Mouse (Mus musculus) lung, postnatal 0 days (tissue): ENCODE results near the gene Osbpl10. TPM values are rescaled to one million over a fixed set of nuclear protein-coding genes. Genes with fewer than 3 reads are reported as not detected.

ENCODE experiments used
- ATAC-seq: fragments of 200-750 bp; cut with Nextera tagmentation; 2 replicates; pipeline ENCODE4 v1.8.0; 2017; ENCODE audit warnings: moderate library complexity
- DNase-seq: peaks from one replicate; pipeline ENCODE4 v3.0.0-alpha.2; 2016; ENCODE audit warnings: low spot score
- H3K27ac ChIP-seq: fragments of 300-500 bp; sonication (generic); 2 replicates; pipeline ENCODE4 v1.5.1; 2014; ENCODE audit warnings: antibody characterized with exemption, mild to moderate bottlenecking, low read length, mixed read lengths
- H3K27me3 ChIP-seq: fragments of 300-500 bp; sonication (generic); replicated peaks from 2 replicates; pipeline ENCODE4 v1.6.1; 2014; ENCODE audit warnings: low read length, mixed read lengths; ENCODE audit not compliant: insufficient read depth
- H3K36me3 ChIP-seq: fragments of 300-500 bp; sonication (generic); 2 replicates; pipeline ENCODE4 v1.6.1; 2014; ENCODE audit warnings: low read length, mixed read lengths; ENCODE audit not compliant: insufficient read depth
- H3K4me1 ChIP-seq: fragments of 300-500 bp; sonication (generic); 2 replicates; pipeline ENCODE4 v1.6.1; 2014; ENCODE audit warnings: antibody characterized with exemption, low read depth, low read length, mixed read lengths; ENCODE audit not compliant: insufficient read depth
- H3K4me2 ChIP-seq: fragments of 300-500 bp; sonication (generic); replicated peaks from 2 replicates; pipeline ENCODE4 v1.6.1; 2014; ENCODE audit warnings: low read depth, mild to moderate bottlenecking, low read length, moderate library complexity, mixed read lengths
- H3K4me3 ChIP-seq: fragments of 300-500 bp; sonication (generic); 2 replicates; pipeline ENCODE4 v1.5.1; 2014; ENCODE audit warnings: low read depth, low read length
- H3K9ac ChIP-seq: fragments of 300-500 bp; sonication (generic); replicated peaks from 2 replicates; pipeline ENCODE4 v1.6.1; 2014; ENCODE audit warnings: low read depth, mild to moderate bottlenecking
- H3K9me3 ChIP-seq: fragments of 300-500 bp; sonication (generic); 2 replicates; pipeline ENCODE4 v1.6.1; 2016; ENCODE audit warnings: low read length, mixed read lengths
- CTCF ChIP-seq: IDR thresholded peaks from 2 replicates; pipeline ENCODE4 v1.5.1; 2016; ENCODE audit warnings: antibody characterized with exemption, mild to moderate bottlenecking
- EP300 ChIP-seq: IDR thresholded peaks from 2 replicates; pipeline ENCODE4 v1.6.1; 2016; ENCODE audit warnings: antibody characterized with exemption, mild to moderate bottlenecking, control low read depth
- WGBS: fragments of 180-500 bp; shearing (Covaris S2); extraction: QIAGEN DNeasy Blood & Tissue Kit; methylation state at CpG from one replicate; pipeline ENCODE4 v1.1.7; 2014; 5-methylcytosine and 5-hydroxymethylcytosine counted together
- polyA plus RNA-seq: library from polyadenylated mRNA; unstranded; fragments of >200 nt; fragmentation: Nextera tagmentation; extraction: Ambion mirVana; gene quantifications from 2 replicates; pipeline ENCODE4 v1.2.1, GENCODE M21; 2015

Osbpl10 gene
- polyA plus RNA-seq, 1 experiment from 2014 or later = 2.6 TPM

DNA sequence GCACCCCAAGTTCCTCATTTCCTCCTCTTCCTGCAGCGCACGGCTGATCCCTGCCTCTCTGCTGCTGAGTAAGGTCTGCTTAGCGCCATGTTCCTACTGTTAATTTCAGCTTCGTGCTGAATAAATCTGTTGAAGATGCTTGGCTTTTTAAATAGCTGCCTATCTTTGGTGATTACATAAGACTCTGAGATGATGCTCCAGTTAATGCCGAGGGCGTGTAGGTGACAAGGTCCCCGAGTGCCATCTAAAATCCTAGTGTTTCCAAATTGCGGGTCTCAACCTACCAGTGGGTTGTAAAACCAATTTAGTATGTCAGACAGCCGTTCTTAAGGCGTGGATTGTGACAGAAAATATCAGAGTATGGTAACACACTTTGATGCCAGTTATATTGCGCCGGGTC, 232.2 kb downstream of the Osbpl10 start:
- DNase-seq = no peak
- no peak overlapping the region for H3K4me2 ChIP-seq
- peaks cover 8% of the 10 kb centered on the region; the same call in 1 of the 2 replicates for H3K4me1 ChIP-seq
- 90% methylated on average over 12 of the region's 12 CpGs for WGBS
- ATAC-seq = no peak
- no peak overlapping the region for H3K9ac ChIP-seq
- H3K27ac ChIP-seq = no peak overlapping the region
- H3K27me3 ChIP-seq = no peaks in the 10 kb centered on the region
- no peaks in the 10 kb centered on the region; the same call in 1 of the 2 replicates for H3K9me3 ChIP-seq
- no peaks in the 10 kb centered on the region for H3K36me3 ChIP-seq
- H3K4me3 ChIP-seq = no peak overlapping the region
- TF ChIP-seq CTCF (no peak), EP300 (no peak)

DNA sequence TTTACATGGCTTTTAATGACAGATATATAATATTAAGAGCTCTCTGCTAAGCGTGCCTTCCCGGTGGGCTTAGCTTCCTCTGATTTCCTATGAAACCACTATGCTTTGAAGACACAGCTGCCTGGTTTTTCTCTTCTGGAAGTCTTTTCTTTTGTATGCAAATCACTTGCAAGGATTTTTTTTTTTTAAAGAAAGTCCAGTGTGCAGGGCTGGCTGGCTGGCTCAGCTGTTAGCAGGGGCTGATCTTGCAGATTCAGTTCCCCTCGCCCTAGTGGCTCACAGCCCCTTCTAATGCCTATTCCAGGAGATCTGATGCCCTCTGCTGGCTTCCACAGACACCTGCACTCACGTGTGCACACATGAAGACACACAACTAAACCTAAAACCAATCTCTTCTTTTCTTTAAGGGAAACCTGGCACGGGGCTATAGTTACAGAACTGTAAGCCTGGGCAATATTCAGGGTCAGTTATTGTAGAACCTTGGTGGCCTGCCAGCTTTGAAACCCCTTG, 235.4 kb downstream of the Osbpl10 start:
- DNase-seq = no peak
- ATAC-seq = no peak

DNA sequence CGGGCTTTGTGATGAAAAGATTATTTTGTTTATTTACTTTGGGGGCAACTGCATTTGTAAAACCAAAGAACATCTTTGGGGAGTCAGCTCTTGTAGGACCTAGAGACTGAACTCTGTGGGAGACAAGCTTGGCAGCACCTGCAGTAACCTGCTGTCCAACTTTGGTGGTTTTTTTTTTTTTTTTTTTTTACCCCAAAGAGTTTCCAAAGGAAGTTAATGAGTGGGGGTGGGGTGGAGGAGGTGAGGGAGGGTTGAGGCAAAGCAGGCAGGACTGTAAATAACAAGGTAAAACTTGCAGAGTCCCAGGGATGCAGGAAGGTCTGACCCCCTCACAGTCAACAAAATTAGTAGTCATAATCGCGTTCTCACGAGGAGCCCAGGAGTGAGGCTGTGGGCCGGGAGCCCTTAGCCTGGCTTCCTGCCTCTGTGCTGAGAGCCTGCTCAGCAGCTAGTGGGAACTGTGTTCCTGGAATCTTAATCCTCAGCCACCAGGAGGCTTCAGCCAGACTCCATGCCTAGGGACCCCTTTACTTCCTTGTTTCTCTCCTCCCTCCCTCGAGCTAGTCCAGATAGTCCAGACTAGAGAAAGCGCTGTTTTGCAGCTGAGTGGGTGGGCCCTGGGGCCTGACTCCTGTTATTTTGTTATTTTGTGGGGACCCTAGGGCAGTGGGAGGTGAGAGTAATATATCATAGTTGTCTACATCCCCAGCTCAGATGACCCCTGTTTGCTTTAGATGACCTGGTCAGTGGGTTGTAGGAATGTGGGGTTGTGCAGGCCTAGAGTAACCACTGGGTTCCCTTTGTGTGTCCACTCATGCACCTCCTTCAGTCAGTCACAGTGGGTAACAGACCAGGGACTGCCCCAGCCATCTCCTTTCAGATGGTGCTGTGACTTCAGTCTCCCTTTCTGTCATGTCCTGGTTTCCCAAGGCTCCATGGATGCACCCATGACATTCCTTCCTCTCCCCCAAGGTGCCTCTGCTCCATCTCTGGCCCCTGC, 236.5 kb downstream of the Osbpl10 start:
- H3K9ac ChIP-seq = no peak overlapping the region
- ATAC-seq (peak; percentile 34), DNase-seq (peak; percentile 40)
- WGBS = 21% methylated on average over 7 of the region's 7 CpGs
- no peak overlapping the region for H3K27ac ChIP-seq
- TF ChIP-seq EP300 (no peak), CTCF (peak; percentile 39)
- no peaks in the 10 kb centered on the region for H3K27me3 ChIP-seq
- no peaks in the 10 kb centered on the region for H3K36me3 ChIP-seq
- H3K4me2 ChIP-seq = no peak overlapping the region
- H3K4me1 ChIP-seq = peaks cover 11% of the 10 kb centered on the region; the same call in 1 of the 2 replicates
- H3K9me3 ChIP-seq = no peaks in the 10 kb centered on the region; the same call in 1 of the 2 replicates
- H3K4me3 ChIP-seq = no peak overlapping the region

More for the DNA sequence above, 235.4 kb downstream of the Osbpl10 start:
- 90% methylated on average over 5 of the region's 5 CpGs for WGBS
- TF ChIP-seq CTCF = peak; percentile 28; the same call in 1 of the 2 replicates
- no peak for TF ChIP-seq EP300
- Histone ChIP-seq H3K36me3 (no peaks in the 10 kb centered on the region), H3K9ac (no peak overlapping the region), H3K27me3 (no peaks in the 10 kb centered on the region), H3K4me3 (no peak overlapping the region), H3K9me3 (no peaks in the 10 kb centered on the region; the same call in 1 of the 2 replicates), H3K4me1 (peaks cover 11% of the 10 kb centered on the region; the same call in 1 of the 2 replicates), H3K27ac (no peak overlapping the region), H3K4me2 (no peak overlapping the region)

DNA sequence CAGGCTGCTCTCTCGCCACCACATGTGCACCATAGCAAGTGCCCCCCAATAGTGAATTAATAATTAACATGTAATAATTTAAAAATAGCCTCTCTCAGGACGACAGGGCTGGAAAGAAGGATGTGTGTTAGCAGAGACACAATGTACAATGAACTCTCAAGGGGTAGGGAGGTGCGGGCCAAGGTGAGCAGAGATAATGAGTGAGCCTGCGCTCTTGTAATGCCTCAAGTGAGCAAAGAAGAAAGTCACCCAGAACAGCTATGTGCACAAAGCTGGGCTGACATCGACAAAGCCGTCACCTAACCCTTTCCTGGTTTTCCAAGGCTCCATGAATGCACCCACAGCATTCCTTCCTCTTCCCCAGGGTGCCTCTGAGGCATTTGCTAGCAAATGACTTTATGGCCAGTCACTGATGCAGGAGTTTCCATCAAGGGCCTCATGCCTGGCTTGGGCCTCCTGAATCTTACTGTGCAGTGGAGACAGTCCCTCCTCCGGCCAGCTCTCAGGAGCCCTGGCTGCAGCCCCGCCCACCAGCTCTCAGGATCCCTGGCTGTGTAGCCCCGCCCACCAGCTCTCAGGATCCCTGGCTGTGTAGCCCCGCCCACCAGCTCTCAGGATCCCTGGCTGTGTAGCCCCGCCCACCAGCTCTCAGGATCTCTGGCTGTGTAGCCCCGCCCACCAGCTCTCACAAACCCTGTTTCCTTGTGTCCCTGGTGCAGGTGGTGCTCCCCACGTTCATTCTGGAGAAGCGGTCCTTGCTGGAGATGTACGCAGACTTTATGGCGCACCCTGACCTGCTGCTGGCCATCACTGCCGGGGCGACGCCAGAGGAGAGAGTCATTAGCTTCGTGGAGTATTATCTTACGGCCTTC, 237.7 kb downstream of the Osbpl10 start:
- no peaks in the 10 kb centered on the region; the same call in 1 of the 2 replicates for H3K9me3 ChIP-seq
- H3K4me2 ChIP-seq = no peak overlapping the region
- no peak overlapping the region for H3K9ac ChIP-seq
- ATAC-seq (peak; percentile 66), DNase-seq (peak; percentile 70)
- 41% methylated on average over 20 of the region's 21 CpGs for WGBS
- peaks cover 11% of the 10 kb centered on the region; the same call in 1 of the 2 replicates for H3K4me1 ChIP-seq
- TF ChIP-seq CTCF (no peak), EP300 (no peak)
- no peaks in the 10 kb centered on the region for H3K27me3 ChIP-seq
- H3K4me3 ChIP-seq = no peak overlapping the region
- no peaks in the 10 kb centered on the region for H3K36me3 ChIP-seq
- no peak overlapping the region for H3K27ac ChIP-seq

GRCm38 (mm10) chr9:115217984-115218383, 239.6 kb downstream of the Osbpl10 start:
- no peaks in the 10 kb centered on the region; the same call in 1 of the 2 replicates for H3K9me3 ChIP-seq
- DNase-seq (peak; percentile 58), ATAC-seq (peak; percentile 52)
- H3K36me3 ChIP-seq = no peaks in the 10 kb centered on the region
- WGBS = 31% methylated on average over 9 of the region's 9 CpGs
- no peak for TF ChIP-seq CTCF
- no peak for TF ChIP-seq EP300
- no peak overlapping the region for H3K4me2 ChIP-seq
- no peak overlapping the region for H3K9ac ChIP-seq
- no peak overlapping the region for H3K27ac ChIP-seq
- H3K4me1 ChIP-seq = peaks cover 11% of the 10 kb centered on the region; the same call in 1 of the 2 replicates
- no peaks in the 10 kb centered on the region for H3K27me3 ChIP-seq
- H3K4me3 ChIP-seq = no peak overlapping the region
